Mouse (Mus musculus) cortical plate, adult 2 months (tissue): Measurements from ENCODE around the gene Ext2. TPM values are rescaled to one million over a fixed set of nuclear protein-coding genes. Genes with fewer than 3 reads are reported as not detected.

Experiments used
- H3K27ac ChIP-seq: fragments of 200-500 bp; 2 replicates; pipeline ENCODE4 v1.5.1; 2012; ENCODE audit warnings: low read length, control low read depth, inconsistent platforms; ENCODE audit not compliant: insufficient read depth
- H3K4me1 ChIP-seq: fragments of 200-500 bp; 2 replicates; pipeline ENCODE4 v1.6.1; 2011; ENCODE audit warnings: low read length; ENCODE audit not compliant: control insufficient read depth, insufficient read depth
- H3K4me3 ChIP-seq: fragments of 200-500 bp; 2 replicates; pipeline ENCODE4 v1.5.1; 2011; ENCODE audit warnings: mild to moderate bottlenecking, low read length, control low read depth; ENCODE audit not compliant: insufficient read depth
- CTCF ChIP-seq: fragments of 200-500 bp; IDR thresholded peaks from 2 replicates; pipeline ENCODE4 v1.5.1; 2011; ENCODE audit warnings: mild to moderate bottlenecking, control low read depth, low read length; ENCODE audit not compliant: insufficient read depth; ENCODE audit errors: extremely low read depth
- POLR2A ChIP-seq: fragments of 200-500 bp; IDR thresholded peaks from 2 replicates; pipeline ENCODE4 v1.6.1; 2011; ENCODE audit warnings: mild to moderate bottlenecking, low read length, control low read depth; ENCODE audit not compliant: insufficient read depth; ENCODE audit errors: extremely low read depth
- polyA plus RNA-seq: library from polyadenylated mRNA; depleted of rRNA; stranded (reverse); fragments of >200 nt; gene quantifications from 2 replicates; pipeline ENCODE4 v1.2.3, GENCODE M21; 2012

Ext2 gene
- polyA plus RNA-seq, 1 experiment, result 34.6 TPM

DNA sequence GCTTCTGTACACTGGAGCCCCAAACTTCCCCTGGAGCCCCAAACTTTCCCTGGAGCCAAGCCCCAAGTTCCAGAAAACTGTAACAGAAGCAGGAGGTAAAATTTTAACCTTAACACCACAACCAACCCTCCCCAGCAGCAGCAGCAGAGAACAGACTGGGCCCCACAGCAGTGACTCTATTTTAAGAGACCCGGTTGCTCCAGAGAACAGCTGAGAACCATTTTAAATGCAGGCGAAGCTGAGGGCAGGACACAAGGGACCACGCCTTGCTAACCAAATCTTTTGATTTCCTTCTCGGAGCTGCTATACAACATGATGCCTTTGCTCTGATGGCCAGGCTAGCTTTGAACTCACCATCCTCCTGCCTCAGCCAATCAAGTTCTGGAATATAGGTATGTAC lies 51.5 kb downstream of the Ext2 start:
- TF ChIP-seq CTCF, result no peak
- TF ChIP-seq POLR2A, result no peak
- H3K27ac ChIP-seq, result no peak overlapping the region
- H3K4me1 ChIP-seq, result no peaks in the 10 kb centered on the region
- H3K4me3 ChIP-seq, result no peak overlapping the region

DNA sequence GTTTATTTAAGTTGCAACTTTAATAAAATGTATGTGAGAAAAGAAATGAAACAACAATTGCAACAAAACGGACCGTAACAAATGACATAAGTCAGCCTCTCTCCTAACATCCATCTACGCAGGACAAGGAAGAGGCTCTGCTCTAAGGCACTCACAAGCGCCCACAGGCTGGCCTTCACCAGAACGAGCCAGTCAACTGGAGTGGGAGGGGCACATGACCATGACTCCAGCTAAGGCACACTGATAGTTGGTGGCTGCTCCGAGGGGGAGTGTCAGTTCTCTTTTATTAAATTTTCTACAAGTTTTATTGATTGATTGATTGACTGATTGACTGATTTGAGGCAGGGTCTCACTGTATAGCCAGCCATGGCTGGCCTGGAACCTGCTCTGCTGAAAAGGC lies 52.5 kb downstream of the Ext2 start:
- Histone ChIP-seq H3K27ac (no peak overlapping the region), H3K4me1 (no peaks in the 10 kb centered on the region)
- TF ChIP-seq CTCF (no peak), POLR2A (no peak)

DNA sequence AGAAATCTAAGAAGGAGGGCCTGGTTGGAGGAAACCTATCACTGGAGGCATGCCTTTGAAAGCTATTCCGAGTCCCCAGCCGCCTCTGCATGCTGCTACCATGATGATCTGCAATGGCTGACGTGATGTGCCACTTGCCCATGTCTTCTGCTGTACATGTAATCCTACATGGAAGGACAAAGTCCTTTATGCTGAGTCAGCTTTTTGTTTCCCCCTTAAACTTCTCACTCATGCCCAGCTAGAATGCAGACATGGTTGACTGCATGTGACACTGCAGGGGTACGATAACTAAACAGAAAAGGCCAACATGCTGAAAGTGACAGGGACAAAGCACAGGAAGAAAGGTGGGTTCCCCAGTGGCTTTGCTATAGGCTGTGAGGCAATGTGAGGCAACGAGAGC lies 56.6 kb downstream of the Ext2 start:
- H3K27ac ChIP-seq, result no peak overlapping the region
- TF ChIP-seq CTCF (no peak), POLR2A (no peak)
- H3K4me1 ChIP-seq, result no peaks in the 10 kb centered on the region
- H3K4me3 ChIP-seq, result no peak overlapping the region

More for the DNA sequence above, 52.5 kb downstream of the Ext2 start:
- no peak overlapping the region for H3K4me3 ChIP-seq

DNA sequence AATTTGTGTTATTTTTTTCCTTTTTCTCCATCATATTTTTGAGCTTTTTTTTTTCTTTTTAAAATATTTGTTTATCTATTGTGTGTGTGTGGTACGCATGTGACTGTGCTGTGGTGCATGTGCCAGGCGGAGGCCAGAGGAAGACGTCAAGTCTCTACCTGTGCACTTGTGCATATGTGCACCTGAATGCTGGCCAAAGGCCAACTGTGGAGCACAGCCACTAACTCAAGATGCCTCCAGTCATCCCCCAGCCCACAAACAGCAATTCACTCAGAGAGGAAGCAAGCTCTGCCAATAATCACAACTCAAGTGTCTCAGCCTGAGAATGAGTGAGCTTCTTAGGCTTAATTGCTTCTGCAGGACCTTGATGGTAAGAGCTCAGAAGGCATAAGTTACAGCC lies 58.2 kb downstream of the Ext2 start:
- Histone ChIP-seq H3K4me1 (peaks cover 3% of the 10 kb centered on the region), H3K27ac (no peak overlapping the region), H3K4me3 (no peak overlapping the region)
- TF ChIP-seq POLR2A (no peak), CTCF (no peak)

DNA sequence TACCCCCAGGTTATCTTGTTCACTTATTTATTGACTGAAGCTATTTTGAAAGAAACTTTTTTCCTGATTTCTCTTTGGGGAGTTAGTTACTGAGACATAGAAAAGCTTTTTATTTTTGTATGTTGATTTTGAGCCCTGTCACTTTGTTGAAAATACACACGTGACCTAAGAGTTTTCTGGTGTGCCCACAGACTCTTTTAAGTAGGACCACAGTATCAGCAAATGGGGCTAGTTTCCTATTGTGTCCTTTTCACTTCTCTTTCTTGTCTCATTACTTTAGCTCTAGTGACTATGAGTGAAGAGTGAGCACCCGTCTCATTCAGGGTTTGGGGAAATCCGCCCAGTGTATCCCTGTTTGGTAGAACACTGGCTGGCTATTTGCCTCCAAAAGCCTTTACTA lies 62.0 kb downstream of the Ext2 start:
- TF ChIP-seq POLR2A (no peak), CTCF (no peak)
- Histone ChIP-seq H3K27ac (no peak overlapping the region), H3K4me1 (peaks cover 7% of the 10 kb centered on the region), H3K4me3 (no peak overlapping the region)

DNA sequence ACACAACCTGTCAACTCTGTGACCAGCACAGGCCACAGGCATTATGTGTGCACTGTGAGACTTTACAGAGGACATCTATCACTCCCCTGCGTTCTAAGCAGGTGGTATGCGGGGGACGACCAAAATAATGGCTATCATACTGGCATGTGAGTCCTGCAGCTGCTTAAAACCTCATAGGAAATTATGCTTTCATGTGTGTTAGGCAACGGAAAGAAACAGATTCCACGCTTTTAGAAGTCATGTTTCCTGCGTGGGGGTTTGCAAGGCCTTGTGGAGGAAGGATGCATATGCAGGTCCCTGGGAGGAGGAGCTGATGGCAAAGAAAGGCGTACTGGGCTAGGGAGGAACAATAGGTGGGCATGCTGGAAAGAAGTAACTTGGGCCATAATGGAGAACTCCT lies 63.2 kb downstream of the Ext2 start:
- no peak for TF ChIP-seq CTCF
- no peak for TF ChIP-seq POLR2A
- Histone ChIP-seq H3K27ac (no peak overlapping the region), H3K4me3 (no peak overlapping the region), H3K4me1 (peaks cover 8% of the 10 kb centered on the region)

DNA sequence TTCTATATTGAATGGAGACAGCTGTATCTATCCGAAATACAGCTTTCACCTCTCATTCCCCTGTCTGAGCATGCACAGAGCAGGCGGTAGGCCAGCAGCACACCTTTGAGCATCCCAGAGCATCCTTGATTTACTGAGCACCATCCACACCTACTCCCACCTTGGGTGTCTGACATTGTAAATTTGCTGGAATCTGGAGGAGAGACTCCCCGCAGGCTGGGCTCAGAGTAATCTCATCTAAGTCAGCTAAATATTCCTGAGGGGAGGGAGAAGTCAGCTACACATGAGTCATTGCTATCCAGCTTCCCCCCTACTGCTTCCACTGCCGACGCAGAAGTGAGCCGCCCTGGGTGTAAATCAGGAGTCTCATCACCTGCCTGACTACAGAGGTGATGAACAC lies 64.1 kb downstream of the Ext2 start:
- no peak for TF ChIP-seq CTCF
- TF ChIP-seq POLR2A, result no peak
- no peak overlapping the region for H3K4me3 ChIP-seq
- H3K27ac ChIP-seq, result no peak overlapping the region
- peaks cover 10% of the 10 kb centered on the region for H3K4me1 ChIP-seq

DNA sequence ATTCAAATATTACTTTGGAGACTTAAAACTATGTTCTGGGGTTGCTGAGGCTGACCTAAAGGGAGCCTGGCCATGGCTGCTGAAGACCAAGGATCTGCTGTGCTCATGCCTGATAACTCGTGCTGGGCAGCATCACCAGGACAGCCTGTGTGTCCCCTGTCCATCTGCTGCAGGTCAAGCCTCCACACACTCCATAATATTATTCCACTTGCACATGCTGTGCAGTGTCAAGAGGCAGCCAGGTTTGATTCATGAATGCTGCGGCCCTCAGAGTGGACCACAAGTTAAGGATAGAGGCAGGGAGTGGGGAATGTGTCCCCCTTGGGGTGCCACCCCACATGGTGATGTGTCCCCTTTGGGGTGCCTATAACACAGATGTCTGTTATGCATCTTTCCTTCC lies 68.0 kb downstream of the Ext2 start:
- Histone ChIP-seq H3K4me3 (no peak overlapping the region), H3K27ac (no peak overlapping the region), H3K4me1 (peaks cover 7% of the 10 kb centered on the region)
- TF ChIP-seq CTCF (no peak), POLR2A (no peak)

DNA sequence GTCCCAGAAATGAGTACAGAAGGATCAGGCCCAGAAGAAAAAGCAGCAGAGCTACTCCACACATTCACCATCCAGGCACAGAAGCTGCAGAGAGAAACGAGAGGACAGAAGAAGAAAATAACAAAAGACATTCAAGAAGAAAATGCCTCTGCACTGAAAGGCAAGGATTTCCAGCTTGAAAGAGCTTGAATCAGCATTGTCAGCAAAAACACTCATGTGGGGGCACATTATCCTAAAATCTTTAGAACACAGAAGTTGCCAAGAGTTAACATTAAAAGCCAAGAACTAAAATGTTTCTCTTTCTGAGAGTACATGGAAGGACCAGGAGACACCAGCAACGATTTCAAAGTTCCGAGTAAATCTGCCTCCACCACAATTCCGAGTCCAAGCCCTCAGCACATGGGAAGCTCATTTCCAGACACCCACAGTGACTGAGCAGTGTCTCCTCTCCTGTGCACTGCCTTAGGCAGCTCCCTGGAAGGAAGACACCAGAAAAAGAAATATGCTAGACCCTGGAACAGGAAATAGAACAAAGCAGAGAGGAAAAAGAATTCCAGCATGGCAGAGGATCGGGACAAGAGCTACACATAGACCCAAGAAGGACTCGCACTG lies 69.1 kb downstream of the Ext2 start:
- Histone ChIP-seq H3K27ac (no peak overlapping the region), H3K4me3 (no peak overlapping the region), H3K4me1 (peaks cover 8% of the 10 kb centered on the region)
- TF ChIP-seq CTCF, result no peak
- no peak for TF ChIP-seq POLR2A

DNA sequence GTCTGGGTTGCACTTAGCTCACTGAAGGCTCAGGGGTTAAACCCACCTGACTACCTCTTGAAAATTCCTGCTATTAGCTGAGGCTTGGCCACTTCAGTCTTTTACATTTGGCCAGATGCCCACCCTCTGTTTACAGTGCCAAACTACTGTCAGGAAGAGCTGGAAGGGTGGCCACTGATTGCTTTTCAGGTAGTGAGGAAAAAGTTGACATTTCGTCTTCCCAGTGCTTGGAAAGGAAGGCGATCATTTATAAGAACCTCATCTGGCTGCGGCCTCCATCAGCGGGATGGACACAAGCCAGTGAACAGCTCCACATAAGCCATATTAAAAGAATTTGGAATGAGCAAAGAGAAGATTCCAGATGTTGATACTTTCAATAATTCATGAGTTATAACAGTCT lies 72.7 kb downstream of the Ext2 start:
- Histone ChIP-seq H3K4me1 (peaks cover 12% of the 10 kb centered on the region), H3K4me3 (no peak overlapping the region), H3K27ac (no peak overlapping the region)
- TF ChIP-seq CTCF (no peak), POLR2A (no peak)
